Comparison of ENCODE assay signal across 19 mouse cellular contexts in the genomic region with DNA sequence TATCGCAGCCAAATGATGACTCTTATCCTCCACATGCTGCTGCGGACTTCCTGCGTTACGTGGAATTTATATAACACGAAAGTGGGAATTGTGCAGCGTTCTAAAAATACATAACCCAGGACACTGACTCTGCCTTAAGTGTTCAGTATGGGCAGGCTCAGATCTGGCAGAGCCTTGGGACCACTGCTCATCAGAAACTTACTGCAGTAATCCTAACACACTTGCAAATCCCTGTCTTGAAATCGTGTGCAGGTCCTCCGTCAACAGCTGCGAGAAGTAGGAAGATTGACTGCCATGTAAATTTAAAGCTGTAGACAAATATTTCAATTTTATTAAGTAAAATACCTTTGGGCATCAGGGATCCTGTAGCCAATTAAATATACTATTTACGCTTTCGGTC.
DNase-seq lines count a peak whose midpoint lies in the region; ATAC-seq lines count a peak whose summit lies in the region.
"Had no signal": no experiment of that assay in that cellular context is flagged by ENCODE, and none has a peak within 500 bp of the region (broad histone marks: within the 10 kb centered on the region; RNA-seq: fewer than 3 reads in every experiment).

No protein-coding gene starts in this region.

- 0 out of 2 replicates have a peak overlapping the region, but pooled peaks have one; percentile 23 for H3K4me3 ChIP-seq in heart, embryonic 12.5 days
- no peak overlapping the region for H3K4me3 ChIP-seq in kidney, embryonic 15.5 days (replicated peaks)
- H3K4me3 ChIP-seq in hindbrain, embryonic 14.5 days (replicated peaks; ENCODE audit: low read length) = no peak overlapping the region
- H3K4me3 ChIP-seq in limb, embryonic 15.5 days = no peak overlapping the region
- H3K4me3 ChIP-seq: forebrain, embryonic 15.5 days; left cerebral cortex, adult 2 months; liver, embryonic 13.5 days; neural tube, embryonic 12.5 days had no signal

- peaks cover 12% of the 10 kb centered on the region for H3K27me3 ChIP-seq in heart, embryonic 12.5 days (replicated peaks)
- no peaks in the 10 kb centered on the region for H3K27me3 ChIP-seq in kidney, embryonic 15.5 days
- no peaks in the 10 kb centered on the region for H3K27me3 ChIP-seq in hindbrain, embryonic 14.5 days (ENCODE audit: control insufficient read depth, insufficient read depth, low read length)
- no peaks in the 10 kb centered on the region for H3K27me3 ChIP-seq in limb, embryonic 15.5 days
- H3K27me3 ChIP-seq: forebrain, embryonic 15.5 days; liver, embryonic 13.5 days; neural tube, embryonic 12.5 days had no signal

- H3K4me1 ChIP-seq in heart, embryonic 12.5 days (replicated peaks) = peaks cover 9% of the 10 kb centered on the region
- H3K4me1 ChIP-seq in kidney, embryonic 15.5 days = 0 out of 2 replicates have a peak, but pooled peaks cover 8% of the 10 kb centered on the region
- peaks cover 6% of the 10 kb centered on the region for H3K4me1 ChIP-seq in hindbrain, embryonic 14.5 days (replicated peaks; ENCODE audit: control insufficient read depth, insufficient read depth, low read length)
- peaks cover 10% of the 10 kb centered on the region for H3K4me1 ChIP-seq in limb, embryonic 15.5 days
- H3K4me1 ChIP-seq: liver, embryonic 13.5 days; neural tube, embryonic 12.5 days had no signal

- no peaks in the 10 kb centered on the region for H3K9me3 ChIP-seq in heart, embryonic 12.5 days (replicated peaks)
- H3K9me3 ChIP-seq in kidney, embryonic 15.5 days (replicated peaks) = no peaks in the 10 kb centered on the region
- no peaks in the 10 kb centered on the region for H3K9me3 ChIP-seq in hindbrain, embryonic 14.5 days (ENCODE audit: control insufficient read depth, low read length)
- no peaks in the 10 kb centered on the region for H3K9me3 ChIP-seq in limb, embryonic 15.5 days
- H3K9me3 ChIP-seq: forebrain, embryonic 15.5 days; G1E; liver, embryonic 13.5 days; neural tube, embryonic 12.5 days had no signal

- no peak for ATAC-seq in heart, embryonic 12.5 days (ENCODE audit: insufficient number of reproducible peaks, low FRiP score)
- no peak for ATAC-seq in kidney, embryonic 15.5 days (replicated peaks; ENCODE audit: low FRiP score)
- ATAC-seq in hindbrain, embryonic 14.5 days (ENCODE audit: low FRiP score) = peak; percentile 47; the same call in 1 of the 2 replicates
- ATAC-seq in limb, embryonic 15.5 days (ENCODE audit: insufficient number of reproducible peaks, low FRiP score, low TSS enrichment, low read depth) = no peak
- ATAC-seq: inflammation-experienced regulatory T-cells, adult 6 months; lung, postnatal 0 days had no signal

- peak overlapping the region; percentile 60 for H3K4me2 ChIP-seq in heart, embryonic 12.5 days
- H3K4me2 ChIP-seq in kidney, embryonic 15.5 days = peak overlapping the region; percentile 26; the same call in 1 of the 2 replicates
- peak overlapping the region; percentile 12 for H3K4me2 ChIP-seq in hindbrain, embryonic 14.5 days (replicated peaks)
- peak overlapping the region; percentile 19 for H3K4me2 ChIP-seq in limb, embryonic 15.5 days
- H3K4me2 ChIP-seq: forebrain, embryonic 15.5 days; liver, embryonic 13.5 days; neural tube, embryonic 12.5 days had no signal

- 0 out of 2 replicates have a peak overlapping the region, but pooled peaks have one; percentile 47 for H3K9ac ChIP-seq in heart, embryonic 12.5 days
- H3K9ac ChIP-seq in kidney, embryonic 15.5 days = no peak overlapping the region
- no peak overlapping the region for H3K9ac ChIP-seq in hindbrain, embryonic 14.5 days
- no peak overlapping the region for H3K9ac ChIP-seq in limb, embryonic 15.5 days
- H3K9ac ChIP-seq: forebrain, embryonic 15.5 days; liver, embryonic 13.5 days; neural tube, embryonic 12.5 days had no signal

- intact Hi-C loops in heart, postnatal 25 days (cut with DNase I) = no loop called here

- no peak overlapping the region for H3K27ac ChIP-seq in heart, embryonic 12.5 days (ENCODE audit: poor library complexity, severe bottlenecking)
- 0 out of 2 replicates have a peak overlapping the region, but pooled peaks have one; percentile 48 for H3K27ac ChIP-seq in kidney, embryonic 15.5 days
- no peak overlapping the region for H3K27ac ChIP-seq in hindbrain, embryonic 14.5 days
- H3K27ac ChIP-seq in limb, embryonic 15.5 days = no peak overlapping the region; the same call in 1 of the 2 replicates
- H3K27ac ChIP-seq: forebrain, embryonic 15.5 days; left cerebral cortex, adult 2 months; liver, embryonic 13.5 days; neural tube, embryonic 12.5 days had no signal

- 61% methylated on average over 11 of the region's 11 CpGs for WGBS in heart, embryonic 12.5 days
- 60% methylated on average over 11 of the region's 11 CpGs for WGBS in kidney, embryonic 15.5 days
- 66% methylated on average over 11 of the region's 11 CpGs for WGBS in hindbrain, embryonic 14.5 days
- WGBS in limb, embryonic 15.5 days = 39% methylated on average over 11 of the region's 11 CpGs

- H3K36me3 ChIP-seq in heart, embryonic 12.5 days = no peaks in the 10 kb centered on the region
- H3K36me3 ChIP-seq in kidney, embryonic 15.5 days = no peaks in the 10 kb centered on the region
- no peaks in the 10 kb centered on the region for H3K36me3 ChIP-seq in hindbrain, embryonic 14.5 days (replicated peaks; ENCODE audit: control insufficient read depth, insufficient read depth)
- H3K36me3 ChIP-seq in limb, embryonic 15.5 days = no peaks in the 10 kb centered on the region
- H3K36me3 ChIP-seq: forebrain, embryonic 15.5 days; G1E; liver, embryonic 13.5 days; neural tube, embryonic 12.5 days had no signal

- no peak for DNase-seq in heart, postnatal 25 days (ENCODE audit: low spot score)
- DNase-seq in kidney, adult 8-10 months = no peak
- DNase-seq in hindbrain, embryonic 14.5 days (ENCODE audit: low spot score) = no peak
- DNase-seq in gastrocnemius, postnatal 25 days = no peak
- DNase-seq in right cerebral cortex, adult 18-20 months = no peak
- DNase-seq: adrenal gland, adult 8-10 months; cerebellum, adult 9-10 months; liver, embryonic 13.5 days; spleen, adult 18-20 months; thymus, postnatal 36 days had no signal
